Mouse (Mus musculus) frontal cortex, postnatal 25 days (tissue): ENCODE measurements around the gene Slit1.

Source experiments
- DNase-seq, 2 experiments: peaks; one replicate each; pipeline ENCODE4 v3.0.0; 2022; ENCODE audit warnings: low spot score in 2 of 2

Slit1 gene

GRCm38 (mm10) chr19:41724831-41725470 is 18.5 kb downstream of the Slit1 start:
- no peak for DNase-seq

GRCm38 (mm10) chr19:41723337-41723736 is 20.1 kb downstream of the Slit1 start:
- no peak for DNase-seq

DNA sequence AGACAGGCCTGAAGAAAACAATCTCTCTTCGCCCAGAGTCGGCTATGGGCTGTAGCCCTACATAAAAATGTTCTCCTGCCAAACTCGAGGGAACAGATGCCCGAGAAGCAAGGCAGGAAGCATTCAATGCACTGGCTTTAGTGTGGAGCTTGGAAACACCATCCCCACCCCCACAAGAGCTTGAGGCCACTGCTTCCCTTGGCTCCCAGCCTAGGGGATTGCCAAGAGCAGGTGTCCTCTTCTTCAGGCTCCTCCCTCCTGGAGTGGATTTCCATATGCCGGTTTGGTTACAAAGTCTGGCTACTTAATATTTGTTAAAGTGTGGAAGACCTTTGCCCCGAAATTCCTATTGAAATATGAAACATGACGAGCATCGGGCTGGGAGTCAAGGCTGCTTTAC is 24.0 kb downstream of the Slit1 start:
- no peak for DNase-seq

DNA sequence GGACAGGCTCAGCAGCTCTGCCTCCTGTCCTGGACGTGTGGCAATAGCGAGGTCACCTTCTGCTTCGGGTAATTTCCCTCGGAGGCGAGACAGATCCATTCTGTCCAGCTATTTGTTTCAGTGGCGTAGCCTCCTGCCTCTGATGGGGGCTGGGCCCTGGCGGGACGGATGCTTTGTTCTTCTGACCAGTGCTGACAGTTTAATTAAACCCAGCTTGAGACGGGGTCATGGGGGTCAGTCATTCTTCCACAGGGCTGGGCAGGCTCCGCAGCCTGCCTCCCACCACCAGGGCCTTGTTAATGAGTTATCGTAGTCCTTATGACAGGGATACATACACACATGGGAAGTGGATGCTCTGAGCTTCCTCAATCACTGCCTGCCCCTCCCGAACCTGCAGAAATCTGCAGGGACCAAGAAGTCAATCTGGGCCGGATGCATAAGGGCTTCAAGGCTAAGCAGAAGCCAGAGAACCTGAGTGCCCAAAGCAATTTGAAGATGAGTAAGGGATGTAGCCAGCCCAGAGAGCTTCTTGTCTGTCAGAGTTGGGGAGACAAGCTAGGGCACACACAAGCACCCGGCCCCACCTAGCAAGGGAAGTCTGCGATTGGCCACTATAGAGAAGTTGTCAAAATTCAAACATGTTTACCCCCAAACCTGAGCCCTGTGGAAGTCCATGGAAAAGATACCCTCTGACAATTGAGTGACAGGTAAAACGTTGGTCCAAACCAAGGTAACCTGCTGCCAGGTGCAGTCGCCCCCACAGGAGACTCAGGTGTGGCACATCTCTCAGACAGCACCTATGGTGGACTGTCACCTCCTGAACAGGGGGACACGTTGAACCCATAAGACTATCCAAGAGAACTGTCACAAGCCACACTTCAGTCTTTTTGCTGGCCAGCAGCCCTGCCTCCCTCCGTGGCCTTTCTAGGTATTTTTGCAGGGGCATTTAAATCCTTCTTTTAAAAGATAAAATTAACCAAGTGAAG is 26.9 kb downstream of the Slit1 start:
- DNase-seq: no peak

GRCm38 (mm10) chr19:41714431-41714917 is 29.0 kb downstream of the Slit1 start:
- no peak for DNase-seq

DNA sequence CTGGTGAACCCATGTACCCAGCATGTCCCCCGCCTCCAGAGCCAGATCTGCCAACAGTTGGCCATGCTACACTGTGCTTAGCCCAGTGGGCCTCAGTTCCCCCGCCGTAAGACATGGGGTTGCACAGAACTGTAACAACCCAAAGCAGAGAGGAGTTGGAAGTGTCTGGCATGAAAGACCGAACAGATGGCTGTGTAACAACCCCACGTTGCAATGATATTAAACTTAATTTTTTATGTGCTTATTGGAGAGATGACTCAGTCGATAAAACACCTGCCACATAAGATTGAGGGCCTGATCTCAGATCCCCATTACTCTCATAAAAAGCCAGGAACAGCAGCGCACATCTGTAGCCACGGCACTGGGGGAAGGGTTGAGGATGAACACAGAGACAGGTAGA is 30.6 kb downstream of the Slit1 start:
- no peak for DNase-seq

GRCm38 (mm10) chr19:41711665-41712064 is 31.8 kb downstream of the Slit1 start:
- DNase-seq: no peak

- DNase-seq: no peak
Observed at GRCm38 (mm10) chr19:41709497-41710165, 33.8 kb downstream of the Slit1 start.

DNA sequence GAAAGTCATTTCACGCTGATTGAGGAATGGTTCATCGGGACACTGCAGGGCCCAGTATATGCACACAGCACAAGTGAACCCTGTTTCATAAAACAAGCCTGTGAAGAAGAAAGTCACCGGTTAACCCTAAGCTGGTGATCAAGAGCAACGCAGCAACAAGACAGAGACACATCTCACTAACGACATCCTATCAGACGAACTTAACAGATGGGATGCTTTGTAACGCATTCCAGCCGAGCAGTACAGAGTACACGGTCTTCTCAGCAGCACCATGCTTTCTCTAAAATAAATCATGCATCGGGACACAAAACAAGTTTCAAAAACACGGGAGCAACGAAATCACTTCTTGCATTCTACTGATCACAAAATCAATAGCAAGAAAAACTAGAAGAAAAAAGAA is 35.6 kb downstream of the Slit1 start:
- no peak for DNase-seq

- no peak for DNase-seq
Observed at GRCm38 (mm10) chr19:41706094-41706828, 37.2 kb downstream of the Slit1 start.

- no peak for DNase-seq
Observed at GRCm38 (mm10) chr19:41705416-41705815, 38.0 kb downstream of the Slit1 start.

- no peak for DNase-seq
Observed at GRCm38 (mm10) chr19:41702638-41703037, 40.8 kb downstream of the Slit1 start.

- DNase-seq: no peak
Observed at GRCm38 (mm10) chr19:41698857-41699424, 44.5 kb downstream of the Slit1 start.

- DNase-seq: no peak
Observed at GRCm38 (mm10) chr19:41697807-41698515, 45.5 kb downstream of the Slit1 start.

DNA sequence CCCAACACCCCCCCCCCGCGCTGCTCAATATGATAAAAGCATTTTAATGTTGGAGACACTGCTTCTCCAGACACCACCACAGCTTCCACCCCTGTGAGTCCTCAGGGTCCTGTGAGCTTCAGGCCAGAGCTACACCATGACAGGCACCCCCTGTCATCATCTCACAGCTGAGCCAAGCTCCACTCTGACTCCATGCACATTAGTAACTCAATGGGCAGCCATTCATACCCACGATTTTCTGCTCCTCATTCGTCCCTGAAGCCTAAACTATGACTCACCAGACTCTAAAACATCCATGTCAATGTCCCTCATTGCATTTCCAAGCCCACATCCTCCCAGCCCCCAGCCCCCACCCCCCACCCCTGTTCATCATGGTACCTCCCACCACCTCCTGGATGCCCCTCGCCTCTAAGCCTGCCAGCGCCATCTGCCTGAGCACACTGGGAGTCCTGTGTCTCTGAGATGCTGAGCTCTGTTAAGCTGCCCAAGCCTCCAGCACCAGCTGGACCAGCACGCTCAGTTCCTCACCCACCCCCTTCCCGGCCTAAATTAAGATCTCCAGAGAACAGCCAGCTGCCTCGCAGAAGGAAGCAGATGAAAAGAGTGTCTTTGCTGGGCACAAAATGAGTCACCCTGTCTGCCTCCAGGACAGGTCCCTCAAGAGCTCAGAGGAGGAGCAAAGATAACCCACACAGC is 46.2 kb downstream of the Slit1 start:
- peak; percentile 49 to 69 for DNase-seq

DNA sequence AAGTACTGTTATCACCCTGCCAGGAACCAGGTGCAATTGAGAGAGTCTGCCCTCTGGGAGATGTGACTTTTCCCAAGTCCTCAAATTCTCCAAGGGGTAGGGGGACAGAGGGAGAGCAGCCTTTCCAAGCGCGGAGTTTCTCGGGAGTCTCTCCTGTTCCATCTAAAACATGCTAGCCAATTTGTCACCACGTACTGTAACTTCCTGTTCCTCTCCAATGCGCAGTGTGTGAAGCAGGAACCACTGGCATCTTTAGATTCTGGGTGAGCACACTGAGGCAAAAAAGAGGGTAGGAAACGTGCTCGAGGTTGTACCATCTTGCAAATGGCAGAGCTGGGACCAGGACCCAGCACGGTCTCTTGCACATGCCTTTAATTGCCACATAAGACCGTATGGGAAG is 47.0 kb downstream of the Slit1 start:
- no peak for DNase-seq

- no peak for DNase-seq
Observed at GRCm38 (mm10) chr19:41695046-41695445, 48.4 kb downstream of the Slit1 start.

GRCm38 (mm10) chr19:41694610-41695009 is 48.9 kb downstream of the Slit1 start:
- DNase-seq: no peak

DNA sequence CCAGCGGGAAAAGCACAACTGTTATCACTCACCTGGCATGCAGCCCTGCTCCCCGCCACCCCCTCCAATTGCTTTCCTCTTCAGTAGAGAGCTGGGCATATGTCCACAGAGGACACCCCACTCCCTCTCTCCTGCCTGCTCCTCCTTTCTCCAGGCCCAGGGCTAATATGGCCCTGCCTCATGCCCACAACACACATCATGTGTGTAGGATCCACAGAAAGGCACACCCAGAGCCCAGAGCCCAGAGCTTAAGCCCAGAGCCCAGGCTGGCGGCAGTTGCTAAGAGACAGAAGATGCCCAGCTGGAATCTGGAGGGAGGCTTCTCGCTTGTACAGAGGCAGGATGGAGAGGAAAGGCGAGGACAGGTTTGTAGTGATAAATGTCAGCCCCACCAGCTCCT is 49.7 kb downstream of the Slit1 start:
- no peak for DNase-seq

GRCm38 (mm10) chr19:41690064-41690463 is 53.4 kb downstream of the Slit1 start:
- no peak for DNase-seq
